Mouse (Mus musculus) olfactory bulb, adult 2 months (tissue): ENCODE results near the gene Sycp2.

ENCODE experiments used
- CTCF ChIP-seq: fragments of 200-500 bp; IDR thresholded peaks from 2 replicates; pipeline ENCODE4 v1.5.1; 2012; ENCODE audit warnings: low read depth, mild to moderate bottlenecking, low read length, moderate library complexity; ENCODE audit not compliant: insufficient read depth
- POLR2A ChIP-seq: fragments of 200-500 bp; IDR thresholded peaks from 2 replicates; pipeline ENCODE4 v1.6.1; 2012; ENCODE audit warnings: mild to moderate bottlenecking, low read depth, low read length, moderate library complexity; ENCODE audit not compliant: insufficient read depth

- no peak for TF ChIP-seq CTCF
- no peak for TF ChIP-seq POLR2A
Observed at GRCm38 (mm10) chr2:178421603-178422002, 14.1 kb upstream of the Sycp2 start.
